In the genomic region with DNA sequence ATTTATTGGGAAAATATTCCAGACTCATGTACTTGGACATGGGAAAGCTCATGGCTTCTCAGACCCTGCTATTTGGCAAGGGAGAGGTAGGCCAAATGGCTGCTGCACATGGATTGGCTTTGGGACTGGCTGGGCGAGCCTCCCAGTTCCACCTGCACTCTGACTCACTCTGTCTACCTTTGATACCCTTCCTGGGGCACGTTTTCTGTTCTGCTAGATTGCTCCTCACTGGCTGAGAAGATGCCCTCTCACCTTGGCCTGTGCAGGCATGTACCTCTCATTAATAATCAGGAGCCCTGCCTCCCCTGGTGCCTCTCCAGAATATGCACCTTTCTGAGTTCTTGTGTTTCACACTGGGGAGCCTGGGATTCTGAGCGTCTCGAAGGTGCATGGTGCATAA, we compare ENCODE assay signal across 15 mouse cellular contexts. TPM values are rescaled to one million over a fixed set of nuclear protein-coding genes. Genes with fewer than 3 reads are reported as not detected.
DNase-seq lines count a peak whose midpoint lies in the region; TF ChIP-seq lines count a peak whose summit lies in the region.
"Had no signal": no experiment of that assay in that cellular context is flagged by ENCODE, and none has a peak within 500 bp of the region (broad histone marks: within the 10 kb centered on the region; RNA-seq: fewer than 3 reads in every experiment).

No protein-coding gene starts in this region.

- peak; percentile 29 for DNase-seq in cerebellum, adult 11 months
- no peak for DNase-seq in cerebellum, postnatal 4 days (ENCODE audit: low spot score in 2 of 2)
- DNase-seq in cerebellum, adult 2 months = peak; percentile 49 to 69
- DNase-seq in kidney, adult 2 months = peak; percentile 30
- peak; percentile 13 to 37 for DNase-seq in kidney, postnatal 4 days
- DNase-seq in left cerebral cortex, adult 9 months (ENCODE audit: low spot score in 2 of 2) = no peak
- DNase-seq in Muller cell, postnatal 12 days (ENCODE audit: inconsistent ontology term) = no peak
- no peak for DNase-seq in lung, postnatal 25 days (ENCODE audit: low spot score)
- DNase-seq: adrenal gland, postnatal 25 days; forebrain, postnatal 0 days; gastrocnemius, postnatal 10 days; heart, postnatal 4 days; layer of hippocampus, adult 9-11 months; lung, embryonic 14.5 days had no signal

- no peak overlapping the region for H3K4me3 ChIP-seq in cerebellum, adult 2 months (replicated peaks; ENCODE audit: insufficient read depth, low read depth, low read length)
- no peak overlapping the region for H3K4me3 ChIP-seq in kidney, adult 2 months (ENCODE audit: insufficient read depth, low read depth, low read length)
- H3K4me3 ChIP-seq: erythroblast, embryonic 14.5 days had no signal

- no peak for TF ChIP-seq CTCF in cerebellum, adult 2 months (IDR thresholded peaks at IDR 0.05; ENCODE audit: borderline replicate concordance, insufficient read depth, low read depth, low read length)
- no peak for TF ChIP-seq CTCF in kidney, adult 2 months (conservative IDR thresholded peaks at IDR 0.05; ENCODE audit: insufficient read depth, insufficient read length, low read depth, low read length)

- H3K36me3 ChIP-seq in kidney, adult 2 months (ENCODE audit: control insufficient read depth, insufficient read depth, low read length) = peaks cover 5% of the 10 kb centered on the region

- peak overlapping the region; percentile 58; the same call in 1 of the 2 replicates for H3K27ac ChIP-seq in cerebellum, adult 2 months (ENCODE audit: insufficient read depth, low read length)
- no peak overlapping the region for H3K27ac ChIP-seq in kidney, adult 2 months (ENCODE audit: insufficient read depth, low read depth, low read length)

- 26% methylated on average over 4 of the region's 4 CpGs for WGBS in cerebellum, adult 2 months
- WGBS in kidney, adult 2 months = 74% methylated on average over 4 of the region's 4 CpGs

- TF ChIP-seq POLR2A in cerebellum, adult 2 months (IDR thresholded peaks at IDR 0.05; ENCODE audit: borderline replicate concordance, insufficient read depth, low read length) = no peak
- no peak for TF ChIP-seq POLR2A in kidney, adult 2 months (IDR thresholded peaks at IDR 0.05; ENCODE audit: low read depth, low read length)

- peaks cover 13% of the 10 kb centered on the region for H3K4me1 ChIP-seq in cerebellum, adult 2 months (ENCODE audit: control insufficient read depth, insufficient read depth, low read length)
- no peaks in the 10 kb centered on the region for H3K4me1 ChIP-seq in kidney, adult 2 months (ENCODE audit: control insufficient read depth, insufficient read depth, low read length)

- H3K27me3 ChIP-seq in cerebellum, adult 2 months (ENCODE audit: control insufficient read depth, insufficient read depth, low read length) = no peaks in the 10 kb centered on the region
- no peaks in the 10 kb centered on the region for H3K27me3 ChIP-seq in kidney, adult 2 months (replicated peaks; ENCODE audit: control insufficient read depth, insufficient read depth, low read length)

RNA-seq across cellular contexts. Expression of a gene that starts 39.4 kb away (rescaled TPM):
- 27.3 and 31.5 TPM in 2 replicates for polyA plus RNA-seq in cerebellum, adult 2 months (2012; rRNA removed)
- polyA plus RNA-seq in kidney, adult 2 months (2012; rRNA removed) = 32.0 and 33.2 TPM in 2 replicates

Comparison
In these comparisons a context has a peak if more than half of its experiments do, and no peak if none do; other contexts are left out.
1. DNase-seq: peak in cerebellum, adult 11 months (single experiment), cerebellum, adult 2 months (2 of 2), kidney, adult 2 months (single experiment) and kidney, postnatal 4 days (2 of 2); none in cerebellum, postnatal 4 days (0 of 2), left cerebral cortex, adult 9 months (0 of 2), Muller cell, postnatal 12 days (single experiment) and lung, postnatal 25 days (single experiment).